ENCODE assay signal across 24 mouse cellular contexts in genomic region chr13:74237574-74237973, GRCm38 (mm10).
"Had no signal": no experiment of that assay in that cellular context is flagged by ENCODE, and none has a peak within 500 bp of the region (broad histone marks: within the 10 kb centered on the region; RNA-seq: fewer than 3 reads in every experiment).

No protein-coding gene starts in this region.

- H3K27ac ChIP-seq: gastrocnemius, adult 2 months; heart, embryonic 10.5 days; hindbrain, embryonic 10.5 days; hindbrain, embryonic 12.5 days; hindbrain, embryonic 14.5 days; intestine, embryonic 15.5 days; layer of hippocampus, adult 2 months; left cerebral cortex, adult 2 months; limb, embryonic 10.5 days; limb, embryonic 12.5 days had no signal

- H3K36me3 ChIP-seq: heart, embryonic 10.5 days; heart, embryonic 12.5 days; hindbrain, embryonic 10.5 days; hindbrain, embryonic 12.5 days; intestine, embryonic 15.5 days; limb, embryonic 10.5 days; limb, embryonic 12.5 days had no signal

- H3K4me3 ChIP-seq: gastrocnemius, adult 2 months; heart, embryonic 10.5 days; heart, embryonic 12.5 days; hindbrain, embryonic 10.5 days; hindbrain, embryonic 12.5 days; intestine, embryonic 15.5 days; layer of hippocampus, adult 2 months; left cerebral cortex, adult 2 months; limb, embryonic 10.5 days; limb, embryonic 12.5 days had no signal

- H3K9me3 ChIP-seq: heart, embryonic 10.5 days; heart, embryonic 12.5 days; hindbrain, embryonic 10.5 days; hindbrain, embryonic 12.5 days; intestine, embryonic 15.5 days; limb, embryonic 10.5 days; limb, embryonic 12.5 days had no signal

- H3K27me3 ChIP-seq: heart, embryonic 12.5 days; hindbrain, embryonic 12.5 days; intestine, embryonic 15.5 days; limb, embryonic 12.5 days had no signal

- H3K4me1 ChIP-seq: heart, embryonic 10.5 days; heart, embryonic 12.5 days; hindbrain, embryonic 10.5 days; hindbrain, embryonic 12.5 days; intestine, embryonic 15.5 days; limb, embryonic 10.5 days; limb, embryonic 12.5 days had no signal

- H3K4me2 ChIP-seq: heart, embryonic 12.5 days; hindbrain, embryonic 12.5 days; hindbrain, embryonic 14.5 days; intestine, embryonic 15.5 days; limb, embryonic 12.5 days had no signal

- DNase-seq: gastrocnemius, adult 2 months; gastrocnemius, postnatal 10 days; gastrocnemius, postnatal 25 days; heart, adult 18-20 months; heart, postnatal 10 days; heart, postnatal 4 days; kidney, adult 18-20 months; kidney, adult 8-10 months; kidney, postnatal 10 days; kidney, postnatal 25 days; kidney, postnatal 4 days had no signal

- H3K9ac ChIP-seq: heart, embryonic 12.5 days; hindbrain, embryonic 12.5 days; hindbrain, embryonic 14.5 days; intestine, embryonic 15.5 days; limb, embryonic 12.5 days had no signal

- ATAC-seq: hindbrain, embryonic 16.5 days; inflammation-experienced regulatory T-cells, adult 6 months; intestine, embryonic 15.5 days; intestine, postnatal 0 days had no signal
